Mouse (Mus musculus): ENCODE results near the gene Abcc12.

The Abcc12 gene

GRCm38 (mm10) chr8:86578076-86578475 lies 2.4 kb downstream of the Abcc12 start:
- DNase-seq (ENCODE audit: low spot score), result no peak

GRCm38 (mm10) chr8:86577547-86577946 lies 2.9 kb downstream of the Abcc12 start:
- DNase-seq (ENCODE audit: low spot score), result no peak

GRCm38 (mm10) chr8:86563674-86564073 lies 16.8 kb downstream of the Abcc12 start:
- DNase-seq (ENCODE audit: low spot score), result no peak

GRCm38 (mm10) chr8:86561737-86562136 lies 18.7 kb downstream of the Abcc12 start:
- DNase-seq (ENCODE audit: low spot score), result no peak

- no peak for DNase-seq (ENCODE audit: low spot score)
Observed at GRCm38 (mm10) chr8:86560688-86561065, 19.8 kb downstream of the Abcc12 start.

- no peak for DNase-seq (ENCODE audit: low spot score)
Observed at GRCm38 (mm10) chr8:86559947-86560687, 20.4 kb downstream of the Abcc12 start.

- no peak for DNase-seq (ENCODE audit: low spot score)
Observed at GRCm38 (mm10) chr8:86557186-86558045, 23.1 kb downstream of the Abcc12 start.

- DNase-seq (ENCODE audit: low spot score), result no peak
Observed at GRCm38 (mm10) chr8:86555564-86555963, 24.9 kb downstream of the Abcc12 start.

- DNase-seq (ENCODE audit: low spot score), result no peak
Observed at GRCm38 (mm10) chr8:86554220-86554891, 26.1 kb downstream of the Abcc12 start.

- no peak for DNase-seq (ENCODE audit: low spot score)
Observed at GRCm38 (mm10) chr8:86550516-86550915, 30.0 kb downstream of the Abcc12 start.

GRCm38 (mm10) chr8:86546001-86546400 lies 34.5 kb downstream of the Abcc12 start:
- DNase-seq (ENCODE audit: low spot score), result no peak

- no peak for DNase-seq (ENCODE audit: low spot score)
Observed at GRCm38 (mm10) chr8:86540906-86541305, 39.6 kb downstream of the Abcc12 start.

- no peak for DNase-seq (ENCODE audit: low spot score)
Observed at GRCm38 (mm10) chr8:86540376-86540775, 40.1 kb downstream of the Abcc12 start.

GRCm38 (mm10) chr8:86536663-86536987 lies 43.9 kb downstream of the Abcc12 start:
- no peak for DNase-seq (ENCODE audit: low spot score)

GRCm38 (mm10) chr8:86535791-86536662 lies 44.5 kb downstream of the Abcc12 start:
- no peak for DNase-seq (ENCODE audit: low spot score)

- no peak for DNase-seq (ENCODE audit: low spot score)
Observed at GRCm38 (mm10) chr8:86535068-86535560, 45.4 kb downstream of the Abcc12 start.

- no peak for DNase-seq (ENCODE audit: low spot score)
Observed at GRCm38 (mm10) chr8:86529714-86530113, 50.8 kb downstream of the Abcc12 start.

- DNase-seq (ENCODE audit: low spot score), result no peak
Observed at GRCm38 (mm10) chr8:86527336-86528029, 53.0 kb downstream of the Abcc12 start.

- no peak for DNase-seq (ENCODE audit: low spot score)
Observed at GRCm38 (mm10) chr8:86526808-86527207, 53.7 kb downstream of the Abcc12 start.

- DNase-seq (ENCODE audit: low spot score), result no peak
Observed at GRCm38 (mm10) chr8:86514203-86514602, 66.3 kb downstream of the Abcc12 start.

GRCm38 (mm10) chr8:86512886-86513285 lies 67.6 kb downstream of the Abcc12 start:
- no peak for DNase-seq (ENCODE audit: low spot score)
